Mouse (Mus musculus) lung, adult 2 months (tissue): Measurements from ENCODE around the gene Stx17. TPM values are rescaled to one million over a fixed set of nuclear protein-coding genes. Genes with fewer than 3 reads are reported as not detected.

Experiments
- DNase-seq: peaks from one replicate; pipeline ENCODE4 v3.0.0; 2022
- H3K4me1 ChIP-seq: fragments of 200-500 bp; 2 replicates; pipeline ENCODE4 v1.6.1; 2011; ENCODE audit warnings: low read length; ENCODE audit not compliant: control insufficient read depth, insufficient read depth
- H3K4me3 ChIP-seq: fragments of 200-500 bp; replicated peaks from 2 replicates; pipeline ENCODE3; 2011; ENCODE audit warnings: low read depth, mild to moderate bottlenecking, control low read depth, low read length; ENCODE audit errors: extremely low read depth
- CTCF ChIP-seq: fragments of 200-500 bp; IDR thresholded peaks from 2 replicates; pipeline ENCODE4 v1.5.1; 2011; ENCODE audit warnings: mild to moderate bottlenecking, low read length, control low read depth; ENCODE audit not compliant: insufficient read depth
- POLR2A ChIP-seq: fragments of 200-500 bp; IDR thresholded peaks from 2 replicates; pipeline ENCODE4 v1.6.1; 2011; ENCODE audit warnings: low read depth, mild to moderate bottlenecking, control low read depth, low read length, borderline replicate concordance; ENCODE audit errors: extremely low read depth
- WGBS: fragments of 180-500 bp; shearing (Covaris S2); methylation state at CpG from one replicate; pipeline ENCODE4 v1.1.7; 2018; 5-methylcytosine and 5-hydroxymethylcytosine counted together
- polyA plus RNA-seq: library from polyadenylated mRNA; depleted of rRNA; stranded (reverse); fragments of >200 nt; gene quantifications from 2 replicates; pipeline ENCODE4 v1.2.3, GENCODE M21; 2012

Stx17 gene
- polyA plus RNA-seq, 1 experiment, result 8.7 TPM

- no peak overlapping the region for H3K4me3 ChIP-seq
- 69% methylated on average over 5 of the region's 5 CpGs for WGBS
- H3K4me1 ChIP-seq, result no peaks in the 10 kb centered on the region
- no peak for TF ChIP-seq CTCF
- TF ChIP-seq POLR2A, result no peak
- no peak for DNase-seq
Observed at GRCm38 (mm10) chr4:48105387-48105786, 19.3 kb upstream of the Stx17 start.

GRCm38 (mm10) chr4:48107086-48107485, 17.6 kb upstream of the Stx17 start:
- Histone ChIP-seq H3K4me1 (no peaks in the 10 kb centered on the region), H3K4me3 (no peak overlapping the region)
- 72% methylated on average over 6 of the region's 6 CpGs for WGBS
- no peak for DNase-seq
- TF ChIP-seq CTCF, result no peak
- TF ChIP-seq POLR2A, result no peak

GRCm38 (mm10) chr4:48108591-48108990, 16.1 kb upstream of the Stx17 start:
- WGBS, result 43% methylated on average over 2 of the region's 2 CpGs

GRCm38 (mm10) chr4:48110331-48110730, 14.4 kb upstream of the Stx17 start:
- TF ChIP-seq POLR2A (no peak), CTCF (no peak)
- Histone ChIP-seq H3K4me3 (no peak overlapping the region), H3K4me1 (no peaks in the 10 kb centered on the region)
- DNase-seq, result no peak
- 74% methylated on average over 3 of the region's 3 CpGs for WGBS

More at GRCm38 (mm10) chr4:48108591-48108990, 16.1 kb upstream of the Stx17 start:
- H3K4me3 ChIP-seq, result no peak overlapping the region
- DNase-seq, result no peak
- TF ChIP-seq CTCF (no peak), POLR2A (no peak)
- no peaks in the 10 kb centered on the region for H3K4me1 ChIP-seq

GRCm38 (mm10) chr4:48116191-48116590, 8.5 kb upstream of the Stx17 start:
- DNase-seq, result peak; percentile 51
- Histone ChIP-seq H3K4me1 (no peaks in the 10 kb centered on the region), H3K4me3 (no peak overlapping the region)
- no peak for TF ChIP-seq POLR2A
- TF ChIP-seq CTCF, result peak; percentile 55
- WGBS, result 43% methylated on average over 4 of the region's 4 CpGs

- TF ChIP-seq CTCF (no peak), POLR2A (no peak)
- H3K4me3 ChIP-seq, result peak overlapping the region; percentile 43
- no peaks in the 10 kb centered on the region for H3K4me1 ChIP-seq
- no peak for DNase-seq
- WGBS, result 2% methylated on average over 9 of the region's 9 CpGs
Observed at GRCm38 (mm10) chr4:48124416-48124772, 321 bp upstream of the Stx17 start.

GRCm38 (mm10) chr4:48130314-48130713, 5.6 kb downstream of the Stx17 start:
- TF ChIP-seq POLR2A (no peak), CTCF (no peak)
- 56% methylated on average over 6 of the region's 6 CpGs for WGBS
- no peak overlapping the region for H3K4me3 ChIP-seq
- DNase-seq, result no peak
- no peaks in the 10 kb centered on the region for H3K4me1 ChIP-seq

- whole genome bisulfite sequencing, result 74% methylated on average over 9 of the region's 9 CpGs
- Histone ChIP-seq H3K4me3 (no peak overlapping the region), H3K4me1 (no peaks in the 10 kb centered on the region)
- TF ChIP-seq POLR2A (no peak), CTCF (no peak)
- no peak for DNase-seq
Observed at GRCm38 (mm10) chr4:48131606-48132005, 6.9 kb downstream of the Stx17 start.

- no peak for DNase-seq
- 67% methylated on average over 3 of the region's 3 CpGs for WGBS
- Histone ChIP-seq H3K4me1 (no peaks in the 10 kb centered on the region), H3K4me3 (no peak overlapping the region)
- no peak for TF ChIP-seq CTCF
- no peak for TF ChIP-seq POLR2A
Observed at GRCm38 (mm10) chr4:48132721-48133120, 8.0 kb downstream of the Stx17 start.

GRCm38 (mm10) chr4:48149492-48149891, 24.8 kb downstream of the Stx17 start:
- no peak for DNase-seq
- no peak for TF ChIP-seq POLR2A
- TF ChIP-seq CTCF, result no peak
- H3K4me1 ChIP-seq, result no peaks in the 10 kb centered on the region
- WGBS, result 99% methylated on average over 2 of the region's 2 CpGs
- H3K4me3 ChIP-seq, result no peak overlapping the region
